Mouse (Mus musculus) bone marrow macrophage, adult 2 months (primary cell): Measurements from ENCODE around the gene Asna1.

Source experiments
- CTCF ChIP-seq: IDR thresholded peaks from 2 replicates; pipeline ENCODE4 v1.5.1; 2012; ENCODE audit warnings: low read depth, mild to moderate bottlenecking, low read length, moderate library complexity
- POLR2A ChIP-seq: IDR thresholded peaks from 2 replicates; pipeline ENCODE4 v1.6.1; 2012; ENCODE audit warnings: mild to moderate bottlenecking, low read depth, low read length, borderline replicate concordance

- no peak for TF ChIP-seq CTCF
- TF ChIP-seq POLR2A, result no peak
Measured at GRCm38 (mm10) chr8:84977435-84978247, 47.4 kb downstream of the Asna1 start.
